Mouse (Mus musculus): ENCODE measurements around the gene Rpsa. TPM values are rescaled to one million over a fixed set of nuclear protein-coding genes. Genes with fewer than 3 reads are reported as not detected.
A peak's percentile ranks its signal among the peaks of the same experiment; 100 is the strongest.

Rpsa gene
- polyA plus RNA-seq, 1 experiment from 2014 or later, result 1,998 TPM

DNA sequence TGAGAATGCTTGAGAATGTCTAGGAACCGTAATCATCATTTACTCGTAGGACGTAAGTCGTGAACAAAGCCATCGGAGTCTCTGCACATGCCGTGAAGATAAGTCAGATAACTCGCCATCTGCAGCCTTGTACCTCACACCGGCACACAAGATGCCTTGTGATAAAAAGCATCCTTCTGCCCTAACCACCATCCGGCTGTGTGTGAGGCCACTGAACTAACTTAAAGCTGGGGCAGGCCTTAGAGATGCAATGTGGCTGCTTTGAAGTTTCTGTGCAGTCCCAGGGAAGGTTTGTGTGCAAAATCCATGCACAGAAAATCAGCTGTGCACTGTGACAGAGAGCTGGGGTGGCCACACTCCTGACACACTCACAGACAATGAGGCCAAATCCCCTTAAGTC lies 43.1 kb upstream of the Rpsa start:
- no peak overlapping the region for H3K27ac ChIP-seq (replicated peaks; ENCODE audit: low read depth, low read length)
- no peaks in the 10 kb centered on the region for H3K9me3 ChIP-seq (ENCODE audit: control insufficient read depth, low read length)
- no peaks in the 10 kb centered on the region for H3K36me3 ChIP-seq (ENCODE audit: control insufficient read depth, insufficient read depth, low read length)
- no peaks in the 10 kb centered on the region for H3K4me1 ChIP-seq (ENCODE audit: control insufficient read depth, insufficient read depth, low read length)
- ATAC-seq (ENCODE audit: low read depth) (no peak), DNase-seq (ENCODE audit: low spot score) (no peak)
- H3K9ac ChIP-seq (ENCODE audit: low read depth, low read length), result no peak overlapping the region
- WGBS, result 70% methylated on average over 9 of the region's 9 CpGs
- no peak overlapping the region for H3K4me3 ChIP-seq (ENCODE audit: low read depth, low read length)
- no peak overlapping the region for H3K4me2 ChIP-seq (ENCODE audit: low read depth, low read length)
- H3K27me3 ChIP-seq (replicated peaks; ENCODE audit: control insufficient read depth, insufficient read depth, low read length), result no peaks in the 10 kb centered on the region

DNA sequence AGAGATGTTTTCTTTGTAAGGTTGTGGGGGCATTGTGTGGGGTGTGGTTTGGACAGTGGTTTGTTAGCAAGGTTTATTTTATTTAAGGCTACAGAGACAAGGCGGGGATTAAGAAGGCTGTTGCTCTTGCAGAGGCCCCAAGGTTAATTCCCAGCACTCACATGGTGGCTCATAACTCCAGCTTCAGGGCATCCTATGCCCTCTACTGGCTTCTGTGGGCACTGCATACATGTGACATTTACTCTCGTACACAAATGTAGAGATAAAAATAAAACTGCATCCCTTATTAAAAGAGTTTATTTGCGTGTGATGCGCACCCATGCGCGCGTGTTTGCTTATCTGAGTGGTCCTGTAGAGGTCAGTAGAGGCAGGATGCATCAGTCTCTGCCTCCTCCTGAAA lies 38.4 kb upstream of the Rpsa start:
- Histone ChIP-seq H3K36me3 (ENCODE audit: control insufficient read depth, insufficient read depth, low read length) (no peaks in the 10 kb centered on the region), H3K4me1 (ENCODE audit: control insufficient read depth, insufficient read depth, low read length) (no peaks in the 10 kb centered on the region), H3K4me2 (ENCODE audit: low read depth, low read length) (no peak overlapping the region), H3K27me3 (replicated peaks; ENCODE audit: control insufficient read depth, insufficient read depth, low read length) (no peaks in the 10 kb centered on the region), H3K9ac (ENCODE audit: low read depth, low read length) (no peak overlapping the region), H3K9me3 (ENCODE audit: control insufficient read depth, low read length) (no peaks in the 10 kb centered on the region), H3K4me3 (ENCODE audit: low read depth, low read length) (no peak overlapping the region), H3K27ac (replicated peaks; ENCODE audit: low read depth, low read length) (no peak overlapping the region)
- ATAC-seq (ENCODE audit: low read depth) (no peak), DNase-seq (ENCODE audit: low spot score) (no peak)
- 83% methylated on average over 7 of the region's 7 CpGs for WGBS

DNA sequence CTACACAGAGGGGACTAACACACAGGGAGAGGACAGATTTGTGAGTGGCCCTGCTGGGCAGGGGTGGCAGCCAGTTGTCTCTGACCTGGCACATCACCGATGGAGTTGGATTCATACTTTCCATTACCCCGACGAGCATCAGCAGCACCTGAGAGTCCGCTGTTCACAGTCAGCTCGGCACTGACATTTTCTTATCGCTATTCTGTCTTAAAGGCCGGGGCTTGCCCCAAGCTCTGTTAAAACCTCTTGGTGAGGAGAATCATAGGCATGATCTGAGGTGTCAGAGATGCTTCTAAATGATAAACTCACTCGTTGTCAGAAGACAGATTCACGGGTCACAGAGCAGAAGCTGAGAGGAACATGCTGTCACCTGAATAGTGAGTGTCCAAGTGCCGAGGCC lies 36.4 kb upstream of the Rpsa start:
- DNase-seq (ENCODE audit: low spot score), result no peak
- Histone ChIP-seq H3K9ac (ENCODE audit: low read depth, low read length) (no peak overlapping the region), H3K4me2 (ENCODE audit: low read depth, low read length) (no peak overlapping the region), H3K36me3 (ENCODE audit: control insufficient read depth, insufficient read depth, low read length) (no peaks in the 10 kb centered on the region), H3K9me3 (ENCODE audit: control insufficient read depth, low read length) (no peaks in the 10 kb centered on the region), H3K4me3 (ENCODE audit: low read depth, low read length) (no peak overlapping the region), H3K27me3 (replicated peaks; ENCODE audit: control insufficient read depth, insufficient read depth, low read length) (no peaks in the 10 kb centered on the region), H3K27ac (replicated peaks; ENCODE audit: low read depth, low read length) (no peak overlapping the region), H3K4me1 (ENCODE audit: control insufficient read depth, insufficient read depth, low read length) (no peaks in the 10 kb centered on the region)
- ATAC-seq (ENCODE audit: low read depth), result no peak
- 81% methylated on average over 10 of the region's 10 CpGs for WGBS

DNA sequence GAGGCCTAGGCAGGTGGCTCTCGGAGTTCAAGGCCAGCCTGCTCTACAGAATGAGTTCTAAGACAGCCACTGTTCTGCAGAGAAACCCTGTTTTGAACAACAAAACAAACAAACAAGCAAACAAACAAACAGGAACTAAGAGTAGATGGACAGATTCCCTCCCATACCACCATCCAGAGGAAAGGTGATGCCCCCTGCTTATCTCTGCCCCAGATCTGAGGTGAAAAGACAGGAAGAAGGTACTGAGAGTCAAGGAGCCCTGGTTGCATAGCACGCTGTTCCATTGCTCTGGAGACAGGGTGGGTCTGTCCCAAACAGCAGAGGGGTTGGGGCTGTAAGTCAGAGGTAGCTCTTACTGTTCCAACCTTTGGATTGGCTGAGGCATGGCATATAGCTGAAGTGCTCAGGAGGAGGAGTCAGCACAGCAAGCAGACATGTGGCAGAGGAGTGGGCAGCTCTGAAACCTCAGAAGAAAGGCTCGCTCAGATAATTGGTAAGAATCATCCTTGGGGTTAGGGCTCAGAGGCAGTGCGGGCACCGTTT lies 35.7 kb upstream of the Rpsa start, which contains the start of gene Ccr8:
Gene Ccr8, plus strand, starts transcription at position 419 of the 543 bp plus-strand sequence.
- no peak for ATAC-seq (ENCODE audit: low read depth)

DNA sequence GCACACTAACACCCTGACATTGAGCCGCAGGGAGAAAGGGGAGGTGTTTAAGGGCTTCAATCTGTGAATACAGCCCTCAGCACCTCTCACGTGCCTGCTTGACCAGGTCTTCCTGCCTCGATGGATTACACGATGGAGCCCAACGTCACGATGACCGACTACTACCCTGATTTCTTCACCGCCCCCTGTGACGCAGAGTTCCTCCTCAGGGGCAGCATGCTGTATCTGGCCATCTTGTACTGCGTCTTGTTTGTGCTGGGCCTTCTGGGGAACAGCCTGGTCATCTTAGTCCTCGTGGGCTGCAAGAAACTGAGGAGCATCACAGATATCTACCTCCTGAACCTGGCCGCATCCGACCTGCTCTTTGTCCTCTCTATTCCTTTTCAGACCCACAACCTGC lies 33.8 kb upstream of the Rpsa start:
- ATAC-seq (ENCODE audit: low read depth) (no peak), DNase-seq (ENCODE audit: low spot score) (no peak)
- 85% methylated on average over 13 of the region's 13 CpGs for WGBS

More for the DNA sequence above, 35.7 kb upstream of the Rpsa start, which contains the start of gene Ccr8:
- Histone ChIP-seq H3K36me3 (ENCODE audit: control insufficient read depth, insufficient read depth, low read length) (no peaks in the 10 kb centered on the region), H3K9ac (ENCODE audit: low read depth, low read length) (no peak within 1 kb of the TSS), H3K4me1 (ENCODE audit: control insufficient read depth, insufficient read depth, low read length) (no peaks in the 10 kb centered on the region), H3K4me2 (ENCODE audit: low read depth, low read length) (no peak within 1 kb of the TSS), H3K27me3 (replicated peaks; ENCODE audit: control insufficient read depth, insufficient read depth, low read length) (no peaks in the 10 kb centered on the region), H3K9me3 (ENCODE audit: control insufficient read depth, low read length) (no peaks in the 10 kb centered on the region), H3K27ac (replicated peaks; ENCODE audit: low read depth, low read length) (no peak within 1 kb of the TSS), H3K4me3 (ENCODE audit: low read depth, low read length) (no peak within 1 kb of the TSS)
- 68% methylated on average over 5 of the region's 5 CpGs for WGBS
- peak; percentile 11 for DNase-seq (ENCODE audit: low spot score)

DNA sequence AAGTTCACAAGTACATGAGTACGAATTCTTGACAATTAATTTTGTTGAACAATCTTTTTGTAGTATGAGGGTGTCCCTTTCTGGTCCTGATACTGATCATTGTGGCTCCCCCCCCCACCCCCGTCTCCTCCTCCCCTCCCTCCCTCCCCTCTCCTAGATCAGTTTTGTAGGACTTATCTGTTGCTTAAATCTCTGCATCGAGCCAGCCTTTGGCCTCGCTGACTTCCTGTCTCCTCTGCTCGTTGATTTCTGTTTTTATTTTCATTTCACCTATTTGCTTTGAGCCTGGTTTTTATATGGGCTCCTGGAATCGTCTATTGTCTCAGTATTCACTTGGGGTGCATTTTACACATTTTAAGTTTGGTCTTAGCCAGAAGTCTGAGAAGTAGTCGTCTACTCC lies 31.6 kb upstream of the Rpsa start:
- H3K4me2 ChIP-seq (ENCODE audit: low read depth, low read length), result no peak overlapping the region
- no peaks in the 10 kb centered on the region for H3K9me3 ChIP-seq (ENCODE audit: control insufficient read depth, low read length)
- DNase-seq (ENCODE audit: low spot score) (no peak), ATAC-seq (ENCODE audit: low read depth) (no peak)
- no peaks in the 10 kb centered on the region for H3K36me3 ChIP-seq (ENCODE audit: control insufficient read depth, insufficient read depth, low read length)
- 52% methylated on average over 7 of the region's 7 CpGs for WGBS
- no peak overlapping the region for H3K27ac ChIP-seq (replicated peaks; ENCODE audit: low read depth, low read length)
- no peak overlapping the region for H3K4me3 ChIP-seq (ENCODE audit: low read depth, low read length)
- H3K27me3 ChIP-seq (replicated peaks; ENCODE audit: control insufficient read depth, insufficient read depth, low read length), result no peaks in the 10 kb centered on the region
- H3K9ac ChIP-seq (ENCODE audit: low read depth, low read length), result no peak overlapping the region
- no peaks in the 10 kb centered on the region for H3K4me1 ChIP-seq (ENCODE audit: control insufficient read depth, insufficient read depth, low read length)

More for the DNA sequence above, 33.8 kb upstream of the Rpsa start:
- Histone ChIP-seq H3K9ac (ENCODE audit: low read depth, low read length) (no peak overlapping the region), H3K4me3 (ENCODE audit: low read depth, low read length) (no peak overlapping the region), H3K4me1 (ENCODE audit: control insufficient read depth, insufficient read depth, low read length) (no peaks in the 10 kb centered on the region), H3K9me3 (ENCODE audit: control insufficient read depth, low read length) (no peaks in the 10 kb centered on the region), H3K27ac (replicated peaks; ENCODE audit: low read depth, low read length) (no peak overlapping the region), H3K36me3 (ENCODE audit: control insufficient read depth, insufficient read depth, low read length) (no peaks in the 10 kb centered on the region), H3K27me3 (replicated peaks; ENCODE audit: control insufficient read depth, insufficient read depth, low read length) (no peaks in the 10 kb centered on the region), H3K4me2 (ENCODE audit: low read depth, low read length) (no peak overlapping the region)

DNA sequence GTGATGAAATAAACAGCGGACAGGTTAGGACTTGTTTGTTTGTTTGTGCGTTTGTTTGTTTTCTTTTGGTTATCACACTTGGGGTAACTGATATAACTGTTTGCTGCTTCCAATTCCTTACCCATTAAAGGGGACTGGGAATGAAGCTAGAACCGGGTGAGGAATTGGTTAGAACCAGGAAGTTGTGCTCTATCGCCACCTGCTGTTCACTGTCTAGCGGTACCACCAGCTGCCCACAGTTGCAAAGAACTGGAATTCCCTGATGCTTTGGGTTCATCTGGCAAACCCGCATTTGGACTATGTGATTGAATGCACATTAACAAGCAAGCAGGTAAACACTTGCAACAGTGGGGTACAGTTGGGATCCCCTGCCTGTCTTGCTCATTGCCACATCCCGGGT lies 28.8 kb upstream of the Rpsa start:
- 20% methylated on average over 7 of the region's 7 CpGs for WGBS
- peak; percentile 67 for DNase-seq (ENCODE audit: low spot score)

DNA sequence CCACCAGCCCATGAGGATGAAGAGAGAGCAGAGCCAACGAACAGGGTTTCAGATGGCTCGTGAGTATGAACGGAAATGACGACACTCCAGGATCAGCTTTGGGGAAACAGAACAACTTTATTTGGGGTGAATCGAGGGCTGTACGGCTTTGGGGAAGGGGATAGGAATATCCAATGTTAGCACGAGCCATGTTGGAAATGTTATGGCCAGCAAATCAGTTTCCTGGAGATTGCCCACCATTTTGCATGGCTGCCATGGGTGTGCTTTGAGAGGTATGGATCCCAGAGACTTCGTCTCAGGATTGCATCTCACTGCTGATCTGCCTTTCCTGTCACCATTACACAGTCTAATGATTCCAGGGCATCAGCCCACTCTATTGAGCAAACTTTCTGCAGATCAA lies 28.2 kb upstream of the Rpsa start:
- ATAC-seq (ENCODE audit: low read depth), result no peak
- no peak overlapping the region for H3K27ac ChIP-seq (replicated peaks; ENCODE audit: low read depth, low read length)
- no peaks in the 10 kb centered on the region for H3K36me3 ChIP-seq (ENCODE audit: control insufficient read depth, insufficient read depth, low read length)
- no peak for DNase-seq (ENCODE audit: low spot score)
- no peaks in the 10 kb centered on the region for H3K27me3 ChIP-seq (replicated peaks; ENCODE audit: control insufficient read depth, insufficient read depth, low read length)
- H3K9ac ChIP-seq (ENCODE audit: low read depth, low read length), result no peak overlapping the region
- no peaks in the 10 kb centered on the region for H3K9me3 ChIP-seq (ENCODE audit: control insufficient read depth, low read length)
- no peak overlapping the region for H3K4me2 ChIP-seq (ENCODE audit: low read depth, low read length)
- WGBS, result 86% methylated on average over 8 of the region's 8 CpGs
- no peak overlapping the region for H3K4me3 ChIP-seq (ENCODE audit: low read depth, low read length)
- no peaks in the 10 kb centered on the region for H3K4me1 ChIP-seq (ENCODE audit: control insufficient read depth, insufficient read depth, low read length)

More for the DNA sequence above, 28.8 kb upstream of the Rpsa start:
- no peak overlapping the region for H3K4me3 ChIP-seq (ENCODE audit: low read depth, low read length)
- no peak for ATAC-seq (ENCODE audit: low read depth)
- no peaks in the 10 kb centered on the region for H3K27me3 ChIP-seq (replicated peaks; ENCODE audit: control insufficient read depth, insufficient read depth, low read length)
- no peak overlapping the region for H3K27ac ChIP-seq (replicated peaks; ENCODE audit: low read depth, low read length)
- no peaks in the 10 kb centered on the region for H3K4me1 ChIP-seq (ENCODE audit: control insufficient read depth, insufficient read depth, low read length)
- no peaks in the 10 kb centered on the region for H3K9me3 ChIP-seq (ENCODE audit: control insufficient read depth, low read length)
- no peak overlapping the region for H3K9ac ChIP-seq (ENCODE audit: low read depth, low read length)
- no peaks in the 10 kb centered on the region for H3K36me3 ChIP-seq (ENCODE audit: control insufficient read depth, insufficient read depth, low read length)
- H3K4me2 ChIP-seq (ENCODE audit: low read depth, low read length), result no peak overlapping the region

DNA sequence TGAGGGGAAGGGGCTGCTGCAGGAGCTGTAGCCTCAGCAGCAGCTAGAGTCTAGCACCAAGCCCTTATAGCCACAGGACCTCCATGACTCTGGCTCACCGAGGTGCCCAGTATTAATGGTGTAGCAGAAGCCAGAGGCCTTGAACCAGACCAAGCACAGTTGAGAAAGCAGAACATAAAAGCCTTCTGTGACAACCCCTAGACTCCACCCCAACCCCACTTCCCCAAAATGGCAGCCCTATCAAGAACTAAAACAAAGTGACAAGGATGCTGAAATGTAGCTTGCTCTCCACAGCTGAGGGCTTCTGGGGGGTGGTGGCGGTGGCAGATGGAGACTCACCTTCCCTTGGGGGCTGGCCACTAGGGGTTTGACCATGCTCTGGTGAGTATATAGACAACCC lies 26.3 kb upstream of the Rpsa start:
- Histone ChIP-seq H3K4me3 (ENCODE audit: low read depth, low read length) (no peak overlapping the region), H3K4me2 (ENCODE audit: low read depth, low read length) (no peak overlapping the region), H3K27me3 (replicated peaks; ENCODE audit: control insufficient read depth, insufficient read depth, low read length) (no peaks in the 10 kb centered on the region), H3K9ac (ENCODE audit: low read depth, low read length) (no peak overlapping the region), H3K4me1 (ENCODE audit: control insufficient read depth, insufficient read depth, low read length) (no peaks in the 10 kb centered on the region), H3K27ac (replicated peaks; ENCODE audit: low read depth, low read length) (no peak overlapping the region), H3K9me3 (ENCODE audit: control insufficient read depth, low read length) (no peaks in the 10 kb centered on the region), H3K36me3 (ENCODE audit: control insufficient read depth, insufficient read depth, low read length) (no peaks in the 10 kb centered on the region)
- WGBS, result 85% methylated on average over 2 of the region's 2 CpGs
- DNase-seq (ENCODE audit: low spot score), result no peak
- no peak for ATAC-seq (ENCODE audit: low read depth)

Measured in embryonic facial prominence, embryonic 14.5 days (tissue).